Mouse (Mus musculus): ENCODE results near the gene Krt5. TPM values are rescaled to one million over a fixed set of nuclear protein-coding genes. Genes with fewer than 3 reads are reported as not detected.

Gene Krt5
- polyA plus RNA-seq (2015; fragmentation: Nextera tagmentation; extraction: Ambion mirVana) = 2.8 and 29.6 TPM in 2 replicates

DNA sequence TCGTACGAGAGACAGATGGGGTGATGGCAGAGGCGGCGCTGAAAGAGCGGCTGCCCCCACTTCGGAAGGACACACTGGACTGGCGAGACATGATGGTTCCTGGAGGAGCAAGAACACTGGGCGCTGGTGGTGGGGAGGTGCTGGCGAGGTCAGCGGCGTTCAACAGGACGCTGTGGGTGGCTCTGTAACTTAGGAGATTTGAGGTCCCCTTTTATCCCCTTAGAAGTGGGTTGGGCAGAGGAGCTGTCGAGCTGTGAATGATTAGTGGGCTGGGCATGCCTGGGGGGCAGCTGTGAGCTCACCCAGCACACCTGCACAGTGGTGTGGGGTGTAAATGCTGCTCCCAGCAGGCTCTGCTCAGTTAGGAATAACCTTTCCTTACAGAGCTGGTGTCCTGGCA, at the start of gene Krt5:
Krt5 (minus strand) TSS at position 179 of the 400 bp plus-strand sequence.
- Histone ChIP-seq H3K27me3 (peaks cover 4% of the 10 kb centered on the region), H3K36me3 (no peaks in the 10 kb centered on the region), H3K27ac (no peak within 1 kb of the TSS), H3K4me2 (no peak within 1 kb of the TSS), H3K4me1 (replicated peaks) (no peaks in the 10 kb centered on the region), H3K4me3 (no peak within 1 kb of the TSS), H3K9ac (no peak within 1 kb of the TSS), H3K9me3 (replicated peaks) (no peaks in the 10 kb centered on the region)
- 53% methylated on average over 13 of the region's 13 CpGs for WGBS
- ATAC-seq (replicated peaks; ENCODE audit: insufficient number of reproducible peaks, insufficient read depth, low FRiP score, low read depth) = no peak

GRCm38 (mm10) chr15:101742711-101743110, 30.0 kb upstream of the Krt5 start, which contains the start of gene Krt71:
Gene Krt71, minus strand, starts transcription at chr15:101743109.
- Histone ChIP-seq H3K27me3 (peaks cover 32% of the 10 kb centered on the region), H3K36me3 (no peaks in the 10 kb centered on the region), H3K4me1 (replicated peaks) (no peaks in the 10 kb centered on the region), H3K4me3 (no peak within 1 kb of the TSS), H3K27ac (no peak within 1 kb of the TSS), H3K4me2 (no peak within 1 kb of the TSS), H3K9me3 (replicated peaks) (no peaks in the 10 kb centered on the region), H3K9ac (no peak within 1 kb of the TSS)
- 53% methylated on average over 14 of the region's 14 CpGs for WGBS
- no peak for ATAC-seq (replicated peaks; ENCODE audit: insufficient number of reproducible peaks, insufficient read depth, low FRiP score, low read depth)

DNA sequence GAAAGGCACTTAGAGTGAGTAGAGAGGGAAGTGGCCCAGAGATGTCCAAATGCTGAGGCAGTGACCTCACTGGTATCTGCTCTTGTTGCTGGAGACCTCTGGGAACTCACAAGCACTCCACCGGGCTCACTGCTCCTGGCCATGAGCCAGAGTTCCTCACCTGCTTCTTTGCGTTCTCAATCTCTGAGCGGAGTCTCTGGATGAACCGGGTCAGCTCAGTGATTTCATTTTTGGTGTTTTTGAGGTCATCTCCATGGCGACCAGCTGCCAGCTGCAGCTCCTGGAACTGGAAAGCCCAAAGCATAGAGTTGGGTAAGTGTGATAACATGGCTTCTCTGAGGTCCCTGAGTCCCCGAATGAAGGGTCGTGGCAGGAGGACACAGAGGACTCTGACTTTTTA, 25.1 kb upstream of the Krt5 start:
- Histone ChIP-seq H3K9ac (no peak overlapping the region), H3K36me3 (no peaks in the 10 kb centered on the region), H3K4me1 (replicated peaks) (no peaks in the 10 kb centered on the region), H3K27me3 (peaks cover 26% of the 10 kb centered on the region), H3K4me2 (no peak overlapping the region), H3K27ac (no peak overlapping the region), H3K9me3 (replicated peaks) (no peaks in the 10 kb centered on the region), H3K4me3 (no peak overlapping the region)
- ATAC-seq (replicated peaks; ENCODE audit: insufficient number of reproducible peaks, insufficient read depth, low FRiP score, low read depth) = no peak
- WGBS = 66% methylated on average over 7 of the region's 7 CpGs

GRCm38 (mm10) chr15:101730653-101731052, 18.0 kb upstream of the Krt5 start:
- Histone ChIP-seq H3K27me3 (peaks cover 11% of the 10 kb centered on the region), H3K4me1 (replicated peaks) (no peaks in the 10 kb centered on the region), H3K9me3 (replicated peaks) (no peaks in the 10 kb centered on the region), H3K4me2 (no peak overlapping the region), H3K27ac (no peak overlapping the region), H3K9ac (no peak overlapping the region), H3K36me3 (no peaks in the 10 kb centered on the region), H3K4me3 (no peak overlapping the region)
- no peak for ATAC-seq (replicated peaks; ENCODE audit: insufficient number of reproducible peaks, insufficient read depth, low FRiP score, low read depth)

DNA sequence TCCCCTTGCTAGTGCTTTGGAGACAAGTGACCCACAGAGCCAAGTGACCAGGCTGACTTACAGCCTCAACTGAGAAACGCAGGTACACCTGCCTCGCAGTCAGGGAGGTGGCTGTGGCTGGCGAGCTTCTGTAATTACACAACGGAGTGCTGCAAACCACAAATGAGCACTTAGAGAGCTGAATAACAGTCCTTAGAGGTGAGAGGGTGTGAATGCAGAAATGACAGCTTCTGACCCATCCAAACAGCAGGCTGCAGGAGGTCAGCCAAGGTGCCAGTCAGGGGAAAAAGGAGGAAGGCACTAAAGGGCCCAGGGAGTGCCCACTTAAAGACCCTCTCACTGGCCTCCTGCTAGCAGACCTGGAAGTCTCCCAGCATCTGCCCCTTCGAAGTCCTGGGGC, 12.0 kb upstream of the Krt5 start:
- Histone ChIP-seq H3K4me1 (replicated peaks) (no peaks in the 10 kb centered on the region), H3K27ac (no peak overlapping the region), H3K9ac (no peak overlapping the region), H3K27me3 (peaks cover 4% of the 10 kb centered on the region; the same call in 1 of the 2 replicates), H3K4me2 (no peak overlapping the region), H3K36me3 (no peaks in the 10 kb centered on the region), H3K9me3 (replicated peaks) (no peaks in the 10 kb centered on the region), H3K4me3 (no peak overlapping the region)
- WGBS = 39% methylated on average over 5 of the region's 5 CpGs
- ATAC-seq (replicated peaks; ENCODE audit: insufficient number of reproducible peaks, insufficient read depth, low FRiP score, low read depth) = no peak

- 49% methylated on average over 3 of the region's 3 CpGs for WGBS
- H3K4me1 ChIP-seq (replicated peaks) = no peaks in the 10 kb centered on the region
Observed at GRCm38 (mm10) chr15:101715831-101716230, 3.1 kb upstream of the Krt5 start.

GRCm38 (mm10) chr15:101714356-101714755, 1.7 kb upstream of the Krt5 start:
- no peaks in the 10 kb centered on the region for H3K9me3 ChIP-seq (replicated peaks)
- no peak overlapping the region for H3K4me3 ChIP-seq
- 66% methylated on average over 5 of the region's 5 CpGs for WGBS
- ATAC-seq (replicated peaks; ENCODE audit: insufficient number of reproducible peaks, insufficient read depth, low FRiP score, low read depth) = no peak
- H3K4me2 ChIP-seq = no peak overlapping the region
- H3K27ac ChIP-seq = no peak overlapping the region
- no peaks in the 10 kb centered on the region for H3K4me1 ChIP-seq (replicated peaks)
- no peaks in the 10 kb centered on the region for H3K36me3 ChIP-seq
- no peaks in the 10 kb centered on the region; the same call in 1 of the 2 replicates for H3K27me3 ChIP-seq
- no peak overlapping the region for H3K9ac ChIP-seq

More at GRCm38 (mm10) chr15:101715831-101716230, 3.1 kb upstream of the Krt5 start:
- Histone ChIP-seq H3K36me3 (no peaks in the 10 kb centered on the region), H3K9me3 (replicated peaks) (no peaks in the 10 kb centered on the region), H3K27me3 (no peaks in the 10 kb centered on the region; the same call in 1 of the 2 replicates), H3K4me3 (no peak overlapping the region), H3K9ac (no peak overlapping the region), H3K27ac (no peak overlapping the region), H3K4me2 (no peak overlapping the region)
- ATAC-seq (replicated peaks; ENCODE audit: insufficient number of reproducible peaks, insufficient read depth, low FRiP score, low read depth) = no peak

DNA sequence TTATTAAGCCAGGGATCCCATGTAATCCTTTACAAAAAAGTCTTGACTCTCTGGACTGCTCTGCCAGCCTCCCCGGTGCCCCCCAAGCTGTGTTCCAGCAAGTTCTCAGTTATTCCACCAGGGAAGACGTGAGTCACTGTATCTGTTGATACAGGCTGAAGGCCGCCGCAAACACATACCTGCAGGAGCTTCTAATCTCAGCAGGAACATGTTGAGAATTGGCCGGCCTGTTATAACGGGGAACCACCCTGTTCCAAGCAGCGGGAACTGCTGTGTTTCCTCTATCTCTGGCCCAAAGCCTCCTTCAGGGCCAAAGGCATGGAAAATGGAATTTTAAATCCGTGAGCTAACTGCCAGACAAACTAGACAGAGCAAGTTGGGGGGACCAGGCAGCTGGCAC, 1.0 kb upstream of the Krt5 start:
- Histone ChIP-seq H3K4me1 (replicated peaks) (no peaks in the 10 kb centered on the region), H3K27ac (no peak overlapping the region), H3K4me3 (no peak overlapping the region), H3K9ac (no peak overlapping the region), H3K36me3 (no peaks in the 10 kb centered on the region), H3K27me3 (no peaks in the 10 kb centered on the region; the same call in 1 of the 2 replicates), H3K9me3 (replicated peaks) (no peaks in the 10 kb centered on the region), H3K4me2 (no peak overlapping the region)
- 61% methylated on average over 8 of the region's 8 CpGs for WGBS
- no peak for ATAC-seq (replicated peaks; ENCODE audit: insufficient number of reproducible peaks, insufficient read depth, low FRiP score, low read depth)

DNA sequence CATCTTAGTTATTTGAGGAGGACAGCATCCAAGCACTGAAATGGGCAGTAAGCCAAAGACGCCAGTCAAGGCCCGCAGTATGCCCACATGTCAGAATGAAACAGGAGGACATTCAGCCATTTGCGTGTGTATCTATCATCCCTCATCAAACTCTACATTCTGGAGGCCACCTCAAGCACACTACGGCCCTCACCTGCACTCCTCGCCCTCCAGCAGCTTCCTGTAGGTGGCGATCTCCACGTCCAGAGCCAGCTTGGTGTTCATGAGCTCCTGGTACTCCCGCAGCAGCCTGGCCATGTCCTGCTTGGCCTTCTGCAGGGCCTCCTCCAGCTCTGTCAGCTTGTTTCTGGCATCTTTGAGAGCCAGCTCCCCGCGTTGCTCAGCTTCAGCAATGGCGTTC, 4.0 kb downstream of the Krt5 start:
- Histone ChIP-seq H3K27me3 (peaks cover 13% of the 10 kb centered on the region), H3K4me2 (no peak overlapping the region), H3K36me3 (no peaks in the 10 kb centered on the region), H3K4me1 (replicated peaks) (no peaks in the 10 kb centered on the region), H3K9me3 (replicated peaks) (no peaks in the 10 kb centered on the region), H3K27ac (no peak overlapping the region), H3K4me3 (no peak overlapping the region), H3K9ac (no peak overlapping the region)
- no peak for ATAC-seq (replicated peaks; ENCODE audit: insufficient number of reproducible peaks, insufficient read depth, low FRiP score, low read depth)
- WGBS = 69% methylated on average over 11 of the region's 11 CpGs

- no peaks in the 10 kb centered on the region for H3K36me3 ChIP-seq
- WGBS = 68% methylated on average over 9 of the region's 9 CpGs
- peaks cover 13% of the 10 kb centered on the region for H3K27me3 ChIP-seq
- ATAC-seq (replicated peaks; ENCODE audit: insufficient number of reproducible peaks, insufficient read depth, low FRiP score, low read depth) = no peak
- no peaks in the 10 kb centered on the region for H3K9me3 ChIP-seq (replicated peaks)
- no peak overlapping the region for H3K4me2 ChIP-seq
- no peak overlapping the region for H3K27ac ChIP-seq
- no peaks in the 10 kb centered on the region for H3K4me1 ChIP-seq (replicated peaks)
- no peak overlapping the region for H3K4me3 ChIP-seq
- no peak overlapping the region for H3K9ac ChIP-seq
Observed at GRCm38 (mm10) chr15:101707454-101707853, 5.2 kb downstream of the Krt5 start.

- Histone ChIP-seq H3K4me2 (no peak overlapping the region), H3K4me1 (replicated peaks) (no peaks in the 10 kb centered on the region), H3K4me3 (no peak overlapping the region), H3K9me3 (replicated peaks) (no peaks in the 10 kb centered on the region), H3K27me3 (peaks cover 13% of the 10 kb centered on the region), H3K36me3 (no peaks in the 10 kb centered on the region), H3K27ac (no peak overlapping the region), H3K9ac (no peak overlapping the region)
- 65% methylated on average over 4 of the region's 4 CpGs for WGBS
- ATAC-seq (replicated peaks; ENCODE audit: insufficient number of reproducible peaks, insufficient read depth, low FRiP score, low read depth) = no peak
Observed at GRCm38 (mm10) chr15:101704066-101704465, 8.6 kb downstream of the Krt5 start.

DNA sequence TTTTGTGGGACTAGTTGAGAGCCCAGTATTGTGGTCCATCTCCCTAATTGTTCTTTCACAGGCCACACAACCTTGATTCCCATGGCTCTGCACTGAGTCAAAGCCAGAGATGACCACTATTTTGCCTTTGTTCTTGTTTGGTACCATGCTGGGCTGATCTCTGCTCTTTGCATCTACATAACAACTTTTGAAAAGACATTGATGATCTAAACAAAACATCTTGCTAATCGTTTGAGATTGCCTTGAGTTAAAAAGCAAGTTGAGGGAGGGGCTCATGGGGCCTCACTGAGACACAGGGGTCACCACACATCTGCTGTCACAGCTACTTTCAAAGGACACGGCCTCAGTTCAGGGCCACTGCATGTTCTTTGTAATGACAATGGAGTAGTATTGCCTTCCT, 10.3 kb downstream of the Krt5 start:
- Histone ChIP-seq H3K27me3 (peaks cover 9% of the 10 kb centered on the region; the same call in 1 of the 2 replicates), H3K27ac (no peak overlapping the region), H3K4me3 (no peak overlapping the region), H3K4me2 (no peak overlapping the region), H3K36me3 (no peaks in the 10 kb centered on the region), H3K4me1 (replicated peaks) (no peaks in the 10 kb centered on the region), H3K9ac (no peak overlapping the region), H3K9me3 (replicated peaks) (no peaks in the 10 kb centered on the region)
- ATAC-seq (replicated peaks; ENCODE audit: insufficient number of reproducible peaks, insufficient read depth, low FRiP score, low read depth) = no peak
- 37% methylated on average over 2 of the region's 2 CpGs for WGBS

Data from heart, embryonic 15.5 days (tissue).